Mouse (Mus musculus): Measurements from ENCODE around the gene Dpf1.

The Dpf1 gene

DNA sequence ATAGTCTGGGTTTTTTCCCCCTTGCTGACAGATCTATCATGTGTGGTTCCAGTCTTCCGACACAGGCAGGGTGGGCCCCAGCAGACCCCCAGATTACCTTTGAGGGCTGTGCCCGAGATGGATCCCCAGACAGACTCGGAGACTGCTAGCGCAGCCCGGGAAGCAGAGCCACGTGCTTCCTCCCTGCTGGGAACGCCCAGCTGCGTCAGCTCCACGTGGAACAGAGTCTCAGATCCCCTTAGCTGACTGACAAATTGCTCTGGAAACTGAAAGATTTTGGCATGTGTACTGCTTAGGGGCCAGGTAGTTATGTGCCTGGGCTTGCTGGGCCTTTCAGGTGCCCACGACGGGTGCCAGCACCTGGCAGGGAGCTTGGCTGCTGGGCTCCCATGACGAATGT is 38.0 kb downstream of the Dpf1 start:
- DNase-seq, result no peak

DNA sequence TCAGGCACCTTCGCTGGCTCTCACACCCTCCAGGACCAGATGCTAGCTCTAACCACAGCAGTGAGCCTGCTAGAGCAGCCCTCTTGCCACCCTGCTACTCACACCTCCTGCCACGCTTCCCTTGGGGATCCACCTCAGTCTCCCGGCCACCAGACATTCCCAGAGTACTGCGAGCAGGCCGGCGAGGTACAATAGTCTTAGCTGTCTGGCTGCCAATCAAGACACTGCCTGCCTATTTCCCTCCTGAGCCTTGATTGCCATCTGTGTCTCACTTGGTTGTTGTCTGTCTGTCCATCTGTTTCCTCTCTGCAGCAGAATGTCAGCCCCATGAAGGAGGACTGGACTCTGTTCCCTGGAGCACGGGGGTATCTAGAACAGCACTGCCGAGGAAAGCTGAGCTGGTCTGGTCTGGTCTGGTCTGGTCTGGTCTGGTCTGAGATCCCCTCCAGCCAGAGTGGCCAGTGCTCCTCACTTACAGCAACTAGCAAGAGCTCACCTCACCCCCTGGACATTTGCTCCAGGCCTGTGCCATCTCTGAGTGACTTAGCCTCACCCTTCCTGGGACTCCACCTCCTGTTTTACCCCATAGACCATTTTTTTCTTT is 38.8 kb downstream of the Dpf1 start:
- DNase-seq, result no peak

DNA sequence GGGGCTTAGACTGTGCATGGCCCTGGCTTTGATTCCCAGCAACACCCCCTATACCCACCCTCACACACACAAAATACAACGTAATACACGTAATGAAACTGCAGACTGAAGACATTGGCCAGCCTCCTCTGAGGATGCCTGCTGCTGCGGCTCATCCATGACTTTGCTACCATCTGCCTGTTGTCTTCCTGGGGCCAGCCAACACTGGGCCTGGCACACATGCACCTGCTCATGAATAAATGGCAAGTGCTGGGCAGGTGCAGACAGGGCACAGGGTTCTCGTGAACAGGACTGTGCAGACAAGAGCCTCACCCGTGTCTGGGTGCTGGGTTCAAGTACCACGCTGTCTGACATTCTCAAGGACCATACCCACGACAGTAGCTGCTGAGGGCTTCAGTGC is 40.0 kb downstream of the Dpf1 start:
- no peak for DNase-seq

DNA sequence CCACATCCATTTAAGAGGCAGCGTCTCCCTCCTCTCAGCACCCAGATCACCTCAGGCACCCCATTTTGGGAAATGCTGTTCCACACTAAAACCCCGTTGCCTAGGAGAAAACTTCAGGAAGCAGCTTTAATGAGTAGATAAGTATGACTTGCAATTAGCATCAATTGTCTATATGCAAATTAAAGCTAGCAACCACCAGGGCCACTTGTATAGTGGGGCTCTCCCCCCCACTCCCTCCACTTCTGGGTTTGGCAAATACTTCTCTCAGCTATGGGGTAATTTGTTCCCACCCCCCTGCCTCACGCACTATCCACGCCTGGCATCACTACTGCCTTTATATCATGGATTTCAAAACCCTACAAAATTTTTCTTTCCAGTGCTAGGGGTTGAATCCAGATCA is 41.8 kb downstream of the Dpf1 start:
- DNase-seq, result no peak

DNA sequence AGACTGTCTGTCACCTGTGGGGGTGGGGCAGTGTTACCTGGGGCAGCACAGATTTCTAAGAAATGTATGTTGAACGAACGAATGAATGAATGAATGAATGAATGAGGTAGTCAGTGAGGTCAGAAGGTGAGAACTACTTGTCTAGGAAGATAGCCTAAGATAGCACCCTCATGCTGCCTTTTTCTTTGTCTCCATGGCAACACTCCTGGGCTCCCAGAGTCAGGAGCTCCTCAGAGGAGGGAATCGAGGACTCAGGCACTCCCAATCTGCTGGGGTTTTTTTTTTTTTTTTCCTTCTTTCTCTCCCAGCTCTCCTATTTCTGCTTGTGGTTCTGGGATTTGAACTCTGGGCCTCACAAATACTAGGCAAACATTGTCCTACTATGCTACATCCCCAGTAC is 42.5 kb downstream of the Dpf1 start:
- DNase-seq, result no peak

DNA sequence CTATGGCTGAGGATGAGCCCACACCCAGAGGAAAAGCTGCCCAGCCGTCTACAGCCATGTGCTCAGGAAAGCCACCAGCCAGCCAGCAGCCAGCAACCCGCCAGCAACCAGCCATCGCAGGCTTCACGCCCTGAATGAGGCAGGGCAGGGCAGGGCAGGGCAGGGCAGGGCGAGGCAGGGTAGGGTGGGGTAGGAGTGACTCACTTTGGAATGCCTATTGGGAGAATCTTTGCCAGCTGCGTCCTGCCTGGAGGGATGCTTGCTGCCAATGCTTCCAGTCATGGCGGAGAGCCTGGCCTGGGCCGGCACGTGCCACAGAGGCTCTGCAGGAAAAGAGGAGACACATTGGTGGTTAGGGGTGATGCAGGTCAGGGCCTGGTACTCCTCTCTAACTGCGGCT is 46.7 kb downstream of the Dpf1 start:
- DNase-seq, result no peak

DNA sequence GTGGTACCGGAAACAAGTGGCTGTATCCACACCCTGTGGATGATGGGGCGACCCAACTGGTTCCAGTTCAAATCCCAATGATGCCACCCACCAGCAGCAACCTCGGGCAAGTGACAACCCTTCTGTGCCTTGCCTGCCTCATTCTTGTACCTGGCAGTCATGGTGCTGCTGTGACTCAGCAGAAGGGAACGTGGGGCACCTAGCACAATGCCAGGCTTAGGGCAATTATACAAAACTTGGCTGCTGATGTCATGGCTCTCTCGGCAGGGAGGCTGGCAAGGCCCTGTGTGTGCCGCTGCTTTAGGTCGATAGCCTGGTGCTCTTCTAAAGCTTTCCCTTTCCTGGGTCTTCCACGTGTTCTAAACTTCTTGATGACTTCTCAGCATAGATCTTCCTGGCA is 48.5 kb downstream of the Dpf1 start:
- no peak for DNase-seq

DNA sequence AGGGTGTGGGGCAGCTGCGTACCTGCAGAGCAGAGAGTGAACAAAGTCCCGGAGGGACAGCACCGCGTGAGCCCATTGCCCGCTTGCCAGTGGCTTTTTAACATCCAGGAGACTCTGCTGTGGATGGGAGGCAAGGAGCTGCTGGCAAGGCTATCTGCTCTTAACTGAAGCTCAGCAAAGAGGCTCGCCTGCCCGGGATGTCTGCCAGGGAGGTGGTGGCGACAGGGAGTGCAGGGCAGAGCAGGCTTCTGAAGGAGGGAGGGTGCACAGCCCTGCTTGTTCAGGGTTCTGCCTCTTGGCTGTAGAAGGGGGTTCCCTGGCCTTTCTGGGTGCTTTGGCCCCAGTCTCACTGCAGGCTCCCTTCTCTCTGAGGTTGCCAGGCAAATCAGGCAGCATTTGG is 50.4 kb downstream of the Dpf1 start:
- DNase-seq, result no peak

DNA sequence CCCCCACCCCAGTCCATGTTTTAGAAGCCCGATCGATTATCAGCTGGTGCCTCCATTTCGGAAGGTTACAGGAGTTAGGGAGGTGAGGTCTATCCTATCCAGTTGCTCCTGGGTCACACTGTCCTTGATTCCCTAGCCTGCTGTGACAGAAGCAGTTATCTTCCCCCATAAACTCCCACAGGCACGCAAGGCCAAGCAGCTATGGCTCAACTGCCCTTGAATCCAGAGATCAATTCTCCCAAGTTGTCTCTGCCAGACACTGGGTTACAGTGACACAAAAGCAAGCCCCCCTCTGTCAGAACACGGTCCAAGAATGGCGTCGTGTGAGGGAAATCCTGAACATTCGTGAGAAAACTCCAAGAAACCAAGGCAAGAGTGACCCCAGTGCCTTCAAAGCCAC is 51.7 kb downstream of the Dpf1 start:
- DNase-seq, result no peak

DNA sequence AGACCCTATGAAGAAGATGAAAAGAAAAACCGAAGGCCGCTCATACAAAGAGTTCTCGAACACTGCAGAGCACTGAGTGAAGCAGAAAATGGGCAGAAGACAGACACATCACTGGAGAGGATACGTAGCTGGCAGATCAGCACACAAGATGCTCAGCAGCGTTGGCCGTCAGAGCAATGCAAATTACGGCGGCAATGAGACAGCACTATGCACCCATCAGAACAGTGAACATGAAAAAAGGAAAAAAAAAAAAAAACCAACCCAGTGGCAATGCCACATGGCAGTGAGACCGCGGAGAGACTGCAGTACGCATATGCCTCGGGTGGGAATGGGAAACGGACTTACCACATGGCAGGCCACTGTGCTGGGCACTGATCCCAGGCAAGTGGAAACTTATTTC is 57.7 kb downstream of the Dpf1 start:
- no peak for DNase-seq

DNA sequence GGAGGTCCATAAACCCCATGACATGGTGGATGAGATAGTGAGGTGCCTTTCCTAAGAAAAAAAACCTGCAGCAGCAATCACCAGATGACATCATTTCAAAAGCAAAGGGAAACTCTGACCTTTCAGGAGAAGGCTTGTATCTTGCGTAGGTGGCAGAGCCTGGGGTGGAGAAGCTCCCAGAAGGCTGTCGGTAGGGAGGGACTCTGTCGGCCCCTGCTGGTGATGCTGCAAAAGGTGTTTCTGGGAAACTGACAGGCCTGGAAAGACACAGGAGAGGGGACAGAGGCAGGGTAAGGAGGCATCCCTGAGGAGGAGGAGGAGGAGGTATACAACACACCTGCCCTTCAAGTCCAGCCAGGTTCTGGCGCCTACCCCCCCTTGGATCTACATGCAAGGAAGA is 60.3 kb downstream of the Dpf1 start:
- no peak for DNase-seq

DNA sequence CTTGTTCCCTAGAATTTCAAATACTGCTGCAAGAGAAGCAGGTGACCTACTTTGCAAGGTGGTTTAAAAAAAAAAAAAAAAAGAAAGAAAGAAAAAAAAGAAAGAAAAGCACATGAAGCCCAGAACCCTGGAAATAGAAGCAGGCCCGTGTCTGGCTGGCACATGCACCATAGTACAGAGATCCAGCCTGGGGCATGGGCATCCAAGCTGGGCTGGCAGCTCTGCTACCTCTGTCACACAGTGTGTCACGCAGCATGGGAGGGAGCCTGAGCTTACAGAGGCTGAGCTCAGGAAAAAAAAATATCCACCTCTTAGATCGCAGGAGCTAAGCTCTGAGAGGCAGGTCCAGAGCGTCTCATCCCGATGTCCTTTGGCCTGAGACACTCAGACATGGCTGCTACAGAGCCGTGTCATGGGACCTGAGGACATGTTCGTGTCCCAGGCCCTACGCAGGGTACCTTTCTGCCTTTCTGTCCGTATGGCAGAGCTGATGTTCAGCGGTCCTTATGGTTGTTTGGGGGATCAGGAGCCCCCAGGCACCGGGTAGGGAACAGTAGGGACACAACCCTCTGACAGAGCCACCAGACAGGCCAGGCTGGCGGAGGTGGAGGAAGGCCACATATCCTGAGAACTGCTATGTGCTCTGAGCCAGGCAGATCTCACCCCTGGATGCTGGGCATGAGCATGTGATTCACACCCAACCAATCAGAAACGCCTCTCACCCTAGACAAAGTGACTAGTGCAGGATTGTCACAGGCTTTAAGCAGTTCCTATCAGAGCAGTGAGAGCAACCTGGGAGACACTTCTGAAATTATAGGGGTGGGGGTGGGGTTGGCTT is 63.6 kb downstream of the Dpf1 start:
- no peak for DNase-seq
